Mouse (Mus musculus) forebrain, embryonic 15.5 days (tissue): ENCODE measurements at regions not wholly inside any gene's neighbourhood (a gene's known extent, or its start where the extent isn't known, plus 50 kb on each side); places are given as distances from the start of the nearest gene placed in this dataset.
"Not testable (repeated sequence)": the region's sequence is repeated elsewhere in the genome, so short reads cannot be mapped to it uniquely, and the experiment has no call there.

Source experiments
- ATAC-seq: fragments of 200-750 bp; cut with Nextera tagmentation; replicated peaks from 2 replicates; pipeline ENCODE4 v1.8.0; 2017; ENCODE audit warnings: mild to moderate bottlenecking, moderate TSS enrichment, moderate library complexity
- H3K27ac ChIP-seq: fragments of 300-500 bp; sonication (generic); replicated peaks from 2 replicates; pipeline ENCODE4 v1.5.1; 2015; ENCODE audit warnings: mild to moderate bottlenecking, inconsistent platforms
- H3K27me3 ChIP-seq: fragments of 300-500 bp; sonication (generic); 2 replicates; pipeline ENCODE4 v1.6.1; 2015; ENCODE audit warnings: inconsistent platforms
- H3K36me3 ChIP-seq: fragments of 300-500 bp; sonication (generic); 2 replicates; pipeline ENCODE4 v1.6.1; 2015; ENCODE audit warnings: mild to moderate bottlenecking, inconsistent platforms
- H3K4me1 ChIP-seq: fragments of 300-500 bp; sonication (generic); 2 replicates; pipeline ENCODE4 v1.6.1; 2015; ENCODE audit warnings: inconsistent platforms
- H3K4me2 ChIP-seq: fragments of 300-500 bp; sonication (generic); replicated peaks from 2 replicates; pipeline ENCODE4 v1.6.1; 2015; ENCODE audit warnings: mild to moderate bottlenecking, inconsistent platforms
- H3K4me3 ChIP-seq: fragments of 300-500 bp; sonication (generic); 2 replicates; pipeline ENCODE4 v1.5.1; 2015; ENCODE audit warnings: mild to moderate bottlenecking, inconsistent platforms
- H3K9ac ChIP-seq: fragments of 300-500 bp; sonication (generic); replicated peaks from 2 replicates; pipeline ENCODE4 v1.6.1; 2015; ENCODE audit warnings: mild to moderate bottlenecking, inconsistent platforms
- H3K9me3 ChIP-seq: fragments of 300-500 bp; sonication (generic); 2 replicates; pipeline ENCODE4 v1.6.1; 2016; ENCODE audit warnings: inconsistent platforms
- WGBS: fragments of 180-500 bp; shearing (Covaris S2); methylation state at CpG from one replicate; pipeline ENCODE4 v1.1.7; 2015; ENCODE audit warnings: mixed read lengths; 5-methylcytosine and 5-hydroxymethylcytosine counted together

- Histone ChIP-seq H3K4me1 (no peaks in the 10 kb centered on the region), H3K36me3 (no peaks in the 10 kb centered on the region), H3K27me3 (no peaks in the 10 kb centered on the region), H3K9me3 (no peaks in the 10 kb centered on the region), H3K4me3 (no peak overlapping the region), H3K4me2 (no peak overlapping the region), H3K9ac (no peak overlapping the region), H3K27ac (no peak overlapping the region)
- no peak for ATAC-seq
- 52% methylated on average over 6 of the region's 6 CpGs for WGBS
Observed at GRCm38 (mm10) chr15:25236191-25236723, 177.3 kb downstream of the Basp1 start.

GRCm38 (mm10) chr15:25234064-25234700 is 179.4 kb downstream of the Basp1 start:
- no peaks in the 10 kb centered on the region for H3K36me3 ChIP-seq
- no peak overlapping the region for H3K4me2 ChIP-seq
- H3K27me3 ChIP-seq = no peaks in the 10 kb centered on the region
- 95% methylated on average over 10 of the region's 10 CpGs for WGBS
- ATAC-seq = no peak
- no peak overlapping the region for H3K9ac ChIP-seq
- no peak overlapping the region for H3K27ac ChIP-seq
- H3K4me3 ChIP-seq = no peak overlapping the region
- peaks cover 8% of the 10 kb centered on the region for H3K4me1 ChIP-seq
- no peaks in the 10 kb centered on the region for H3K9me3 ChIP-seq

GRCm38 (mm10) chr15:25230213-25230612 is 183.4 kb downstream of the Basp1 start:
- H3K9ac ChIP-seq = no peak overlapping the region
- peak; percentile 75 for ATAC-seq
- peaks cover 8% of the 10 kb centered on the region for H3K4me1 ChIP-seq
- no peak overlapping the region for H3K27ac ChIP-seq
- H3K4me2 ChIP-seq = no peak overlapping the region
- no peaks in the 10 kb centered on the region for H3K36me3 ChIP-seq
- no peaks in the 10 kb centered on the region for H3K9me3 ChIP-seq
- peaks cover 4% of the 10 kb centered on the region; the same call in 1 of the 2 replicates for H3K27me3 ChIP-seq
- 12% methylated on average over 4 of the region's 4 CpGs for WGBS
- H3K4me3 ChIP-seq = no peak overlapping the region

- Histone ChIP-seq H3K9ac (no peak overlapping the region), H3K27ac (no peak overlapping the region), H3K9me3 (no peaks in the 10 kb centered on the region), H3K36me3 (no peaks in the 10 kb centered on the region), H3K4me1 (peaks cover 8% of the 10 kb centered on the region), H3K4me2 (no peak overlapping the region), H3K4me3 (no peak overlapping the region), H3K27me3 (peaks cover 4% of the 10 kb centered on the region; the same call in 1 of the 2 replicates)
- 35% methylated on average over 11 of the region's 11 CpGs for WGBS
- peak; percentile 38 for ATAC-seq
Observed at GRCm38 (mm10) chr15:25229807-25230206, 183.8 kb downstream of the Basp1 start.

- Histone ChIP-seq H3K27ac (no peak overlapping the region), H3K27me3 (peaks cover 4% of the 10 kb centered on the region; the same call in 1 of the 2 replicates), H3K9me3 (no peaks in the 10 kb centered on the region), H3K4me2 (no peak overlapping the region), H3K4me1 (peaks cover 8% of the 10 kb centered on the region), H3K36me3 (no peaks in the 10 kb centered on the region), H3K4me3 (no peak overlapping the region), H3K9ac (no peak overlapping the region)
- WGBS = 77% methylated on average over 7 of the region's 7 CpGs
- ATAC-seq = no peak
Observed at GRCm38 (mm10) chr15:25227496-25227895, 186.1 kb downstream of the Basp1 start.

- Histone ChIP-seq H3K4me1 (peaks cover 8% of the 10 kb centered on the region), H3K4me2 (no peak overlapping the region), H3K27me3 (peaks cover 4% of the 10 kb centered on the region; the same call in 1 of the 2 replicates), H3K4me3 (no peak overlapping the region), H3K36me3 (no peaks in the 10 kb centered on the region), H3K9ac (no peak overlapping the region), H3K27ac (no peak overlapping the region), H3K9me3 (no peaks in the 10 kb centered on the region)
- no peak for ATAC-seq
- WGBS = 27% methylated on average over 3 of the region's 3 CpGs
Observed at GRCm38 (mm10) chr15:25225936-25226335, 187.6 kb downstream of the Basp1 start.

GRCm38 (mm10) chr15:25225431-25225830 is 188.1 kb downstream of the Basp1 start:
- no peaks in the 10 kb centered on the region for H3K9me3 ChIP-seq
- H3K27ac ChIP-seq = no peak overlapping the region
- peaks cover 4% of the 10 kb centered on the region for H3K4me1 ChIP-seq
- no peak overlapping the region for H3K4me2 ChIP-seq
- peaks cover 4% of the 10 kb centered on the region; the same call in 1 of the 2 replicates for H3K27me3 ChIP-seq
- ATAC-seq = no peak
- no peak overlapping the region for H3K4me3 ChIP-seq
- no peak overlapping the region for H3K9ac ChIP-seq
- WGBS = 13% methylated on average over 3 of the region's 3 CpGs
- H3K36me3 ChIP-seq = no peaks in the 10 kb centered on the region

- 89% methylated on average over 4 of the region's 4 CpGs for WGBS
Observed at GRCm38 (mm10) chr15:25221749-25222148, 191.8 kb downstream of the Basp1 start.

GRCm38 (mm10) chr15:25216375-25216774 is 197.2 kb downstream of the Basp1 start:
- H3K36me3 ChIP-seq = no peaks in the 10 kb centered on the region
- 96% methylated on average over 1 of the region's 1 CpGs for WGBS
- ATAC-seq = no peak

More at GRCm38 (mm10) chr15:25221749-25222148, 191.8 kb downstream of the Basp1 start:
- H3K27ac ChIP-seq = no peak overlapping the region
- H3K9ac ChIP-seq = no peak overlapping the region
- no peaks in the 10 kb centered on the region for H3K36me3 ChIP-seq
- H3K4me2 ChIP-seq = no peak overlapping the region
- no peaks in the 10 kb centered on the region for H3K9me3 ChIP-seq
- H3K4me1 ChIP-seq = no peaks in the 10 kb centered on the region
- H3K4me3 ChIP-seq = no peak overlapping the region
- no peak for ATAC-seq
- no peaks in the 10 kb centered on the region for H3K27me3 ChIP-seq

GRCm38 (mm10) chr15:25202097-25202496 is 211.5 kb downstream of the Basp1 start:
- no peak overlapping the region for H3K4me3 ChIP-seq
- H3K27ac ChIP-seq = no peak overlapping the region
- H3K36me3 ChIP-seq = no peaks in the 10 kb centered on the region
- no peak overlapping the region for H3K9ac ChIP-seq
- H3K4me2 ChIP-seq = no peak overlapping the region
- no peaks in the 10 kb centered on the region for H3K9me3 ChIP-seq
- H3K27me3 ChIP-seq = no peaks in the 10 kb centered on the region
- 94% methylated on average over 3 of the region's 3 CpGs for WGBS
- no peak for ATAC-seq
- no peaks in the 10 kb centered on the region for H3K4me1 ChIP-seq

More at GRCm38 (mm10) chr15:25216375-25216774, 197.2 kb downstream of the Basp1 start:
- no peak overlapping the region for H3K4me3 ChIP-seq
- no peak overlapping the region for H3K4me2 ChIP-seq
- H3K4me1 ChIP-seq = no peaks in the 10 kb centered on the region
- H3K9me3 ChIP-seq = no peaks in the 10 kb centered on the region
- no peaks in the 10 kb centered on the region for H3K27me3 ChIP-seq
- no peak overlapping the region for H3K9ac ChIP-seq
- H3K27ac ChIP-seq = no peak overlapping the region

- H3K9me3 ChIP-seq, H3K27ac ChIP-seq, H3K27me3 ChIP-seq, H3K9ac ChIP-seq, H3K4me1 ChIP-seq, ATAC-seq, H3K4me2 ChIP-seq, H3K36me3 ChIP-seq, H3K4me3 ChIP-seq: not testable (repeated sequence)
- WGBS = 94% methylated on average over 23 of the region's 23 CpGs
Observed at GRCm38 (mm10) chr15:25200249-25200648, 213.3 kb downstream of the Basp1 start.

GRCm38 (mm10) chr15:25187881-25188326 is 225.7 kb downstream of the Basp1 start:
- Histone ChIP-seq H3K9ac (no peak overlapping the region), H3K9me3 (no peaks in the 10 kb centered on the region), H3K27ac (no peak overlapping the region), H3K4me2 (no peak overlapping the region), H3K36me3 (no peaks in the 10 kb centered on the region), H3K27me3 (no peaks in the 10 kb centered on the region), H3K4me1 (0 out of 2 replicates have a peak, but pooled peaks cover 4% of the 10 kb centered on the region), H3K4me3 (no peak overlapping the region)
- ATAC-seq = peak; percentile 43; the same call in 1 of the 2 replicates
- WGBS = 49% methylated on average over 2 of the region's 2 CpGs
